ENCODE assay signal across 9 mouse cellular contexts in genomic region chr17:29337979-29338823, GRCm38 (mm10). TPM values are rescaled to one million over a fixed set of nuclear protein-coding genes. Genes with fewer than 3 reads are reported as not detected.
DNase-seq lines count a peak whose midpoint lies in the region; ATAC-seq and TF ChIP-seq lines count a peak whose summit lies in the region.
"Had no signal": no experiment of that assay in that cellular context is flagged by ENCODE, and none has a peak within 500 bp of the region (broad histone marks: within the 10 kb centered on the region; RNA-seq: fewer than 3 reads in every experiment).

No protein-coding gene starts in this region.

- peaks cover 27% of the 10 kb centered on the region for H3K4me1 ChIP-seq in embryonic facial prominence, embryonic 12.5 days
- peaks cover 32% of the 10 kb centered on the region for H3K4me1 ChIP-seq in embryonic facial prominence, embryonic 10.5 days
- H3K4me1 ChIP-seq in midbrain, embryonic 16.5 days (ENCODE audit: control insufficient read depth, insufficient read depth, low read length) = peaks cover 19% of the 10 kb centered on the region

- peaks cover 78% of the 10 kb centered on the region for H3K36me3 ChIP-seq in embryonic facial prominence, embryonic 12.5 days
- peaks cover 94% of the 10 kb centered on the region for H3K36me3 ChIP-seq in embryonic facial prominence, embryonic 10.5 days (replicated peaks)
- H3K36me3 ChIP-seq in midbrain, embryonic 16.5 days (ENCODE audit: control insufficient read depth, insufficient read depth, low read length) = peaks cover 62% of the 10 kb centered on the region

- no peak for TF ChIP-seq CTCF in layer of hippocampus, adult 2 months (conservative IDR thresholded peaks at IDR 0.05)

- H3K9ac ChIP-seq in embryonic facial prominence, embryonic 12.5 days = no peak overlapping the region
- no peak overlapping the region for H3K9ac ChIP-seq in midbrain, embryonic 16.5 days (ENCODE audit: low read depth, low read length)

- DNase-seq in embryonic facial prominence, embryonic 10.5 days (ENCODE audit: low spot score) = no peak
- peak in 1 of 2 experiments; percentile 47 for DNase-seq in layer of hippocampus, adult 2 months (ENCODE audit: low spot score in 2 of 2)
- no peak for DNase-seq in layer of hippocampus, postnatal 25 days (ENCODE audit: extremely low spot score in 1 of 2, low spot score in 1 of 2)
- DNase-seq in brain, adult 2 months (ENCODE audit: low read depth, low spot score) = peak; percentile 47
- no peak for DNase-seq in embryo, embryonic 10.5 days (ENCODE audit: low spot score)
- DNase-seq in natural killer cell, adult 2 months (ENCODE audit: low spot score in 2 of 2) = no peak

- no peaks in the 10 kb centered on the region for H3K9me3 ChIP-seq in embryonic facial prominence, embryonic 12.5 days
- no peaks in the 10 kb centered on the region for H3K9me3 ChIP-seq in embryonic facial prominence, embryonic 10.5 days
- no peaks in the 10 kb centered on the region for H3K9me3 ChIP-seq in midbrain, embryonic 16.5 days (replicated peaks; ENCODE audit: control insufficient read depth, low read length, poor library complexity, severe bottlenecking)
- H3K9me3 ChIP-seq: megakaryocyte, embryonic 14.5 days had no signal

- 92% methylated on average over 9 of the region's 9 CpGs for WGBS in embryonic facial prominence, embryonic 12.5 days
- 94% methylated on average over 9 of the region's 9 CpGs for WGBS in embryonic facial prominence, embryonic 10.5 days
- WGBS in midbrain, embryonic 16.5 days = 79% methylated on average over 9 of the region's 9 CpGs

- H3K4me2 ChIP-seq in embryonic facial prominence, embryonic 12.5 days (replicated peaks) = no peak overlapping the region
- H3K4me2 ChIP-seq in midbrain, embryonic 16.5 days (ENCODE audit: low read length) = no peak overlapping the region

- H3K27ac ChIP-seq in embryonic facial prominence, embryonic 12.5 days = 0 out of 2 replicates have a peak overlapping the region, but pooled peaks have one; percentile 7
- H3K27ac ChIP-seq in embryonic facial prominence, embryonic 10.5 days (replicated peaks) = no peak overlapping the region
- H3K27ac ChIP-seq in layer of hippocampus, adult 2 months = peak overlapping the region; percentile 77
- peak overlapping the region; percentile 35 for H3K27ac ChIP-seq in midbrain, embryonic 16.5 days (ENCODE audit: low read length)

- ATAC-seq in embryonic facial prominence, embryonic 12.5 days (ENCODE audit: insufficient number of reproducible peaks, insufficient read depth, low FRiP score, low TSS enrichment) = no peak
- peak; percentile 40; the same call in 1 of the 2 replicates for ATAC-seq in midbrain, embryonic 16.5 days

- no peaks in the 10 kb centered on the region for H3K27me3 ChIP-seq in embryonic facial prominence, embryonic 12.5 days
- H3K27me3 ChIP-seq in embryonic facial prominence, embryonic 10.5 days (replicated peaks; ENCODE audit: low read depth, poor library complexity, severe bottlenecking) = no peaks in the 10 kb centered on the region
- H3K27me3 ChIP-seq in midbrain, embryonic 16.5 days (ENCODE audit: control insufficient read depth, insufficient read depth, low read depth, low read length) = no peaks in the 10 kb centered on the region
- H3K27me3 ChIP-seq: megakaryocyte, embryonic 14.5 days had no signal

- H3K4me3 ChIP-seq in embryonic facial prominence, embryonic 12.5 days = no peak overlapping the region
- no peak overlapping the region for H3K4me3 ChIP-seq in embryonic facial prominence, embryonic 10.5 days
- no peak overlapping the region for H3K4me3 ChIP-seq in layer of hippocampus, adult 2 months
- no peak overlapping the region for H3K4me3 ChIP-seq in midbrain, embryonic 16.5 days (ENCODE audit: low read depth, low read length)
- H3K4me3 ChIP-seq: megakaryocyte, embryonic 14.5 days had no signal

RNA-seq across cellular contexts. Expression of gene Mtch1, which starts 9.5 kb away (rescaled TPM):
- polyA plus RNA-seq in embryonic facial prominence, embryonic 12.5 days (2016; fragmentation: Nextera tagmentation; extraction: Ambion mirVana) = 420 and 454 TPM in 2 replicates
- polyA plus RNA-seq in embryonic facial prominence, embryonic 10.5 days (2016; fragmentation: Nextera tagmentation; extraction: Ambion mirVana) = 278 and 280 TPM in 2 replicates
- 100 to 1,000 TPM; 587 to 618 TPM for total RNA-seq in layer of hippocampus, adult 2 months (2021)
- 100 to 1,000 TPM; 556 to 630 TPM for total RNA-seq in layer of hippocampus, postnatal 25 days (2021)
- 463 and 470 TPM in 2 replicates for polyA plus RNA-seq in midbrain, embryonic 16.5 days (2015; fragmentation: Nextera tagmentation; extraction: Ambion mirVana)

RNA-seq across cellular contexts. Expression of gene Pi16, which starts 20.7 kb away (rescaled TPM):
- polyA plus RNA-seq in embryonic facial prominence, embryonic 12.5 days (2016; fragmentation: Nextera tagmentation; extraction: Ambion mirVana) = 0.49 and 0.59 TPM in 2 replicates
- polyA plus RNA-seq in embryonic facial prominence, embryonic 10.5 days (2016; fragmentation: Nextera tagmentation; extraction: Ambion mirVana) = 0.65 and 0.91 TPM in 2 replicates
- 1 to 10 TPM in 1 of 2 experiments, under 1 TPM in 1; 0.74 to 1.1 TPM for total RNA-seq in layer of hippocampus, adult 2 months (2021)
- total RNA-seq in layer of hippocampus, postnatal 25 days (2021) = 1 to 10 TPM in 1 of 2 experiments, under 1 TPM in 1; 0.98 to 1.5 TPM
- polyA plus RNA-seq in midbrain, embryonic 16.5 days (2015; fragmentation: Nextera tagmentation; extraction: Ambion mirVana) = 3.3 and 4.4 TPM in 2 replicates

RNA-seq across cellular contexts. Expression of gene Fgd2, which starts 22.5 kb away (rescaled TPM):
- polyA plus RNA-seq in embryonic facial prominence, embryonic 12.5 days (2016; fragmentation: Nextera tagmentation; extraction: Ambion mirVana) = 9.2 and 9.3 TPM in 2 replicates
- 10.2 and 12.3 TPM in 2 replicates for polyA plus RNA-seq in embryonic facial prominence, embryonic 10.5 days (2016; fragmentation: Nextera tagmentation; extraction: Ambion mirVana)
- total RNA-seq in layer of hippocampus, adult 2 months (2021) = 1 to 10 TPM; 3.8 to 4.4 TPM
- total RNA-seq in layer of hippocampus, postnatal 25 days (2021) = 1 to 10 TPM; 5.6 to 8.2 TPM
- 8.6 and 12.7 TPM in 2 replicates for polyA plus RNA-seq in midbrain, embryonic 16.5 days (2015; fragmentation: Nextera tagmentation; extraction: Ambion mirVana)
